Mouse (Mus musculus): ENCODE measurements around the gene Ckap2.

DNA sequence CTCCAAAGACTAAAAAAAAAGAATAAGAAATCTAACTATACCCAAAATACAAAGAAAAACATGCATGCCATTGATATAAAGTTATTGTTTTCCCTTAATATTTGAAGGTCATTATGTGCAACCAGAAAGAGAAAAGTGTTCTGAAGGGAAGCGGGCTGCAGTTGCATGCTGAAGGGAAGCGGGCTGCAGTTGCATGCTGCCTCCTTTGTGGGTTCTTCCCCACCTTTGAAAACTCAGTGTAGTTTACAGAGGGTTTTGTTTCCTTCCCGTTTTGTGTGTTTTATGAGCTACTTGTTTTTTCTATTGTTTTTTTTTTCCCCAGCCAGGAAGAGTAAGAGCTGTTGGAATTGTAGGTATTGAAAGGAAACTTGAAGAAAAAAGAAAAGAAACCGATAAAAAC lies 21.9 kb upstream of the Ckap2 start:
- TF ChIP-seq CHD2 (IDR thresholded peaks at IDR 0.05; ENCODE audit: low read depth, low read length) (no peak), ZC3H11A (IDR thresholded peaks at IDR 0.05; ENCODE audit: borderline replicate concordance, low read depth, low read length) (no peak), MAFK (IDR thresholded peaks at IDR 0.05; ENCODE audit: insufficient read depth, low read depth, low read length) (no peak), ZNF384 (IDR thresholded peaks at IDR 0.05; ENCODE audit: low read depth, low read length) (no peak), HCFC1 (IDR thresholded peaks at IDR 0.05; ENCODE audit: borderline replicate concordance, insufficient read depth, low read length) (no peak)
